30 mouse cellular contexts compared by ENCODE assay signal in the genomic region with DNA sequence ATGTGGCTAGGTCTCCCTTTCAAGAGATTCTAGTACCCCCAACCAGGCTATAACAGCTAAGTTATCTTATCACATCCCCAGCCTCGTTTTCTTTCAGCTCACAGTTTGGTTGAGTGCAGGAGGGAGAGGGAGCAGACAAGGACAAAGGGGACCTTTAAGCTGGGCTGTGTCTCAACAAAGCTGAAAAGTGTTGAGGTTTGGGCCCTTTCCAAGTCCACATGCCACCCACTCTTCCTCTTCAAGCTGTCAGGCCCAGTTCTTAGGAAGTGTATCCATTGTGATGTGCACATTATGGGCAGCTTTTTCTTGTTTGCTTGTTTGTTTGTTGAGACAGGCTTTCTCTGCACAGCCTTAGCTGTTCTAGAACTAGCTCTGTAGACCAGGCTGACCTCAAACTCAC. TPM values are rescaled to one million over a fixed set of nuclear protein-coding genes. Genes with fewer than 3 reads are reported as not detected.
"Had no signal": no experiment of that assay in that cellular context is flagged by ENCODE, and none has a peak within 500 bp of the region (broad histone marks: within the 10 kb centered on the region; RNA-seq: fewer than 3 reads in every experiment).

No protein-coding gene starts in this region.

RNA-seq across cellular contexts. Expression of a gene that starts 1.8 kb away (rescaled TPM):
- total RNA-seq: forebrain, postnatal 0 days; gastrocnemius, adult 18-20 months; gastrocnemius, adult 2 months; gastrocnemius, adult 8-10 months; gastrocnemius, postnatal 10 days; gastrocnemius, postnatal 14 days; gastrocnemius, postnatal 25 days; gastrocnemius, postnatal 36 days; gastrocnemius, postnatal 4 days; heart, adult 18-20 months; heart, adult 2 months; heart, adult 8-10 months had no signal
- polyA plus RNA-seq: cortical plate, adult 2 months; embryonic facial prominence, embryonic 10.5 days; embryonic facial prominence, embryonic 11.5 days; embryonic facial prominence, embryonic 12.5 days; embryonic facial prominence, embryonic 13.5 days; embryonic facial prominence, embryonic 14.5 days; embryonic facial prominence, embryonic 15.5 days; erythroblast, embryonic 14.5 days; forebrain, embryonic 10.5 days; forebrain, embryonic 11.5 days; forebrain, embryonic 12.5 days; forebrain, embryonic 13.5 days; forebrain, embryonic 14.5 days; forebrain, embryonic 15.5 days; forebrain, embryonic 16.5 days; forebrain, postnatal 0 days; frontal cortex, adult 2 months; gonadal fat pad, adult 2 months; heart, adult 2 months; heart, embryonic 10.5 days had no signal

RNA-seq across cellular contexts. Expression of a gene that starts 29.9 kb away (rescaled TPM):
- polyA plus RNA-seq: erythroblast, embryonic 14.5 days had no signal

RNA-seq across cellular contexts. Expression of a gene that starts 31.7 kb away (rescaled TPM):
- total RNA-seq: forebrain, postnatal 0 days; gastrocnemius, adult 18-20 months; gastrocnemius, adult 2 months; gastrocnemius, adult 8-10 months; gastrocnemius, postnatal 10 days; gastrocnemius, postnatal 14 days; gastrocnemius, postnatal 25 days; gastrocnemius, postnatal 36 days; gastrocnemius, postnatal 4 days; heart, adult 18-20 months; heart, adult 2 months; heart, adult 8-10 months had no signal
- polyA plus RNA-seq: cortical plate, adult 2 months; embryonic facial prominence, embryonic 10.5 days; embryonic facial prominence, embryonic 11.5 days; embryonic facial prominence, embryonic 12.5 days; embryonic facial prominence, embryonic 13.5 days; embryonic facial prominence, embryonic 14.5 days; embryonic facial prominence, embryonic 15.5 days; erythroblast, embryonic 14.5 days; forebrain, embryonic 10.5 days; forebrain, embryonic 11.5 days; forebrain, embryonic 12.5 days; forebrain, embryonic 13.5 days; forebrain, embryonic 14.5 days; forebrain, embryonic 15.5 days; forebrain, embryonic 16.5 days; forebrain, postnatal 0 days; frontal cortex, adult 2 months; gonadal fat pad, adult 2 months; heart, adult 2 months; heart, embryonic 10.5 days had no signal

RNA-seq across cellular contexts. Expression of a gene that starts 47.0 kb away (rescaled TPM):
- total RNA-seq: forebrain, postnatal 0 days; gastrocnemius, adult 18-20 months; gastrocnemius, adult 2 months; gastrocnemius, adult 8-10 months; gastrocnemius, postnatal 10 days; gastrocnemius, postnatal 14 days; gastrocnemius, postnatal 25 days; gastrocnemius, postnatal 36 days; gastrocnemius, postnatal 4 days; heart, adult 18-20 months; heart, adult 2 months; heart, adult 8-10 months had no signal
- polyA plus RNA-seq: cortical plate, adult 2 months; embryonic facial prominence, embryonic 10.5 days; embryonic facial prominence, embryonic 11.5 days; embryonic facial prominence, embryonic 12.5 days; embryonic facial prominence, embryonic 13.5 days; embryonic facial prominence, embryonic 14.5 days; embryonic facial prominence, embryonic 15.5 days; erythroblast, embryonic 14.5 days; forebrain, embryonic 10.5 days; forebrain, embryonic 11.5 days; forebrain, embryonic 12.5 days; forebrain, embryonic 13.5 days; forebrain, embryonic 14.5 days; forebrain, embryonic 15.5 days; forebrain, embryonic 16.5 days; forebrain, postnatal 0 days; frontal cortex, adult 2 months; gonadal fat pad, adult 2 months; heart, adult 2 months; heart, embryonic 10.5 days had no signal
